Comparison of ENCODE assay signal across 8 mouse cellular contexts in the genomic region with DNA sequence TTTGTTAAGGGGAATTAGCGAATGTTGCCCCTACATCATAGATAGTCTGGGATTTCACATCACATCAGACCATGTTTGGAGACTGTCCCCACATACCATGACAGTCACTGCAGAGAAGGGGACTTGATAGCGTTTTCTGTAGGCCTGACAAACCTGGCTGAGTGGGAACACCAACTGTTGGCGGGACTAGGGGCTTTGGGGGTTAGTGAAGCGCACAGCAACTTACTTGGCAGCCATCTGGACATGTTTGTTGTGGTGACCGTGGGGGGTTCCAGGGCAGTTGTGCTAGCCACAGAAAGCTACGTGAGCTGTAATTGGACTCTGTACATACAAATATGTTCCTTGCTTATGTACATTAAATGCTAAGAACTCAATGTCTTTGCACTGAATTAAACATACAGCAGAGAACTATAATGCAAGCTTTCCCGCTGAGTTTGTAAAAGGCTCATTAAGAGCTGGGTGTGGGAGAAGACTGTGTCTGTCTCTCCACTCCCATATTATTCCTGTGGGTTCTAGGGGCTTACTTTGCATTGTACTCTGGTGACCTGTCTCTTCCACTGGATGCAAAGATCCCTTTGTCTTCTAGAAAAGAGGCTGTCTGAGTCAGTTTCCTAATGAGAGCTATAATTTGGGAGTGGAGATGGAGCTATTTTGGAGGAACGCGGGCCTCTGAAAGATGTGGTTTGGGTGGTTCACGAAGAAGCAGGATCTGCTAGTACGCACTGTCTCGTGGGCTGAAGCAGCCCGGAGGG. TPM values are rescaled to one million over a fixed set of nuclear protein-coding genes. Genes with fewer than 3 reads are reported as not detected.
A peak's percentile ranks its signal among the peaks of the same experiment; 100 is the strongest.
DNase-seq lines count a peak whose midpoint lies in the region; ATAC-seq and TF ChIP-seq lines count a peak whose summit lies in the region.

No protein-coding gene starts in this region.

- H3ac ChIP-seq in C2C12 (ENCODE audit: control insufficient read depth, insufficient read length, low read depth), result peak overlapping the region; percentile 36

- H3K27ac ChIP-seq in gastrocnemius, adult 2 months, result peak overlapping the region; percentile 53
- H3K27ac ChIP-seq in forebrain, embryonic 12.5 days, result peak overlapping the region; percentile 85

- H3K4me3 ChIP-seq in gastrocnemius, adult 2 months, result peak overlapping the region; percentile 63
- H3K4me3 ChIP-seq in C2C12 (ENCODE audit: insufficient read depth, poor library complexity, severe bottlenecking), result peak overlapping the region; percentile 3
- H3K4me3 ChIP-seq in forebrain, embryonic 12.5 days (replicated peaks), result peak overlapping the region; percentile 18; the same call in 1 of the 2 replicates

- no peaks in the 10 kb centered on the region for H3K9me3 ChIP-seq in forebrain, embryonic 12.5 days

- intact Hi-C loops in gastrocnemius, adult 2 months (cut with DNase I), result no loop called here
- intact Hi-C loops in gastrocnemius, postnatal 14 days (cut with DNase I; ENCODE audit: low total_unique reads), result no loop called here

- ATAC-seq in forebrain, embryonic 12.5 days (ENCODE audit: low FRiP score), result peak; percentile 40
- 0 out of 2 replicates have a peak, but pooled peaks have one; percentile 2 for ATAC-seq in megakaryocyte, adult 5-6 weeks (ENCODE audit: poor library complexity, severe bottlenecking)
- ATAC-seq in granulocyte monocyte progenitor cell, adult 5-6 weeks (replicated peaks; ENCODE audit: poor library complexity, severe bottlenecking), result no peak

- no peaks in the 10 kb centered on the region for H3K27me3 ChIP-seq in C2C12 (ENCODE audit: control insufficient read depth, insufficient read depth, insufficient read length)
- no peaks in the 10 kb centered on the region for H3K27me3 ChIP-seq in forebrain, embryonic 12.5 days

- DNase-seq in gastrocnemius, adult 2 months, result no peak
- DNase-seq in gastrocnemius, postnatal 14 days, result no peak
- no peak for DNase-seq in adipocyte (ENCODE audit: low spot score)
- no peak for DNase-seq in layer of hippocampus, adult 9-10 months (ENCODE audit: low spot score)

- WGBS in forebrain, embryonic 12.5 days, result 25% methylated on average over 13 of the region's 13 CpGs

- TF ChIP-seq CTCF in gastrocnemius, adult 2 months (IDR thresholded peaks at IDR 0.05), result no peak
- TF ChIP-seq CTCF in C2C12 (IDR thresholded peaks at IDR 0.05; ENCODE audit: control insufficient read depth, insufficient read depth, insufficient read length), result no peak

- peaks cover 36% of the 10 kb centered on the region for H3K4me1 ChIP-seq in forebrain, embryonic 12.5 days

- peaks cover 26% of the 10 kb centered on the region for H3K79me3 ChIP-seq in C2C12 (ENCODE audit: low read depth)

- H3K79me2 ChIP-seq in C2C12 (ENCODE audit: control insufficient read depth, insufficient read depth), result peaks cover 75% of the 10 kb centered on the region

- peaks cover 35% of the 10 kb centered on the region for H3K36me3 ChIP-seq in C2C12 (ENCODE audit: control insufficient read depth, insufficient read depth)
- H3K36me3 ChIP-seq in forebrain, embryonic 12.5 days (replicated peaks), result peaks cover 4% of the 10 kb centered on the region; the same call in 1 of the 2 replicates

- H3K4me2 ChIP-seq in forebrain, embryonic 12.5 days, result peak overlapping the region; percentile 46

- H3K9ac ChIP-seq in forebrain, embryonic 12.5 days, result 0 out of 2 replicates have a peak overlapping the region, but pooled peaks have one; percentile 25

TF ChIP-seq in C2C12, 6 proteins besides CTCF, POLR2A, EP300 and RAD21:
- TF ChIP-seq MYOD1 (IDR thresholded peaks at IDR 0.05; ENCODE audit: control insufficient read depth, insufficient read length, low read depth), result no peak
- TF ChIP-seq FOSL1 (IDR thresholded peaks at IDR 0.05; ENCODE audit: insufficient read depth, low read length, poor library complexity, severe bottlenecking), result no peak
- TF ChIP-seq CEBPB (IDR thresholded peaks at IDR 0.05; ENCODE audit: low read depth), result no peak
- no peak for TF ChIP-seq MAX (IDR thresholded peaks at IDR 0.05)
- no peak for TF ChIP-seq USF1 (IDR thresholded peaks at IDR 0.05; ENCODE audit: low read depth)
- no peak for TF ChIP-seq MYOG (IDR thresholded peaks at IDR 0.05; ENCODE audit: control insufficient read depth, extremely low read depth, insufficient read length)
TF ChIP-seq in C2C12: peak in this region for 0.

RNA-seq across cellular contexts. Expression of a gene that starts 11.7 kb away (rescaled TPM):
- 1 to 10 TPM; 4.1 to 6.2 TPM for total RNA-seq in gastrocnemius, adult 2 months (2021)
- 10 to 100 TPM; 28.1 to 28.6 TPM for total RNA-seq in gastrocnemius, postnatal 14 days (2021)
- 398 TPM for polyA plus RNA-seq in C2C12 (2012; fragmentation: generic; extraction: Trizol)
- polyA plus RNA-seq in forebrain, embryonic 12.5 days (2016; fragmentation: Nextera tagmentation; extraction: Ambion mirVana), result 128 and 164 TPM in 2 replicates
- total RNA-seq in megakaryocyte, adult 5-6 weeks (2015), result 56.4 and 57.9 TPM in 2 replicates
- 174 and 176 TPM in 2 replicates for total RNA-seq in megakaryocyte, adult 5-6 weeks (2017)
- total RNA-seq in granulocyte monocyte progenitor cell, adult 5-6 weeks (2014; fragmentation: Nextera tagmentation), result 38.3 and 53.6 TPM in 2 replicates
- 85.8 and 119 TPM in 2 replicates for total RNA-seq in granulocyte monocyte progenitor cell, adult 5-6 weeks (2017)

Comparison
In these comparisons a context has a peak if more than half of its experiments do, and no peak if none do; other contexts are left out.
1. RNA of a gene that starts 11.7 kb away (total RNA-seq): 56.4 to 176 TPM in megakaryocyte, adult 5-6 weeks, 38.3 to 119 TPM in granulocyte monocyte progenitor cell, adult 5-6 weeks and 28.1 to 28.6 TPM in gastrocnemius, postnatal 14 days; 4.1 to 6.2 TPM in gastrocnemius, adult 2 months; every median in the first group is over 4 times any median in the second.
2. H3K4me3 ChIP-seq: peak in every context shown above with its lines; median percentile 63 in gastrocnemius, adult 2 months; 18 in forebrain, embryonic 12.5 days; 3 in C2C12.